Mouse (Mus musculus): Measurements from ENCODE around the gene Ckap2l. TPM values are rescaled to one million over a fixed set of nuclear protein-coding genes. Genes with fewer than 3 reads are reported as not detected.

Gene Ckap2l
- polyA plus RNA-seq, 1 experiment, result 47.7 TPM

GRCm38 (mm10) chr2:129269161-129269643, 27.8 kb downstream of the Ckap2l start:
- Histone ChIP-seq H3K36me3 (replicated peaks; ENCODE audit: low read length) (peaks cover 84% of the 10 kb centered on the region), H3K4me3 (replicated peaks) (no peak overlapping the region), H3K4me1 (peaks cover 27% of the 10 kb centered on the region), H3K9me3 (peaks cover 3% of the 10 kb centered on the region; the same call in 1 of the 2 replicates), H3K27me3 (replicated peaks) (no peaks in the 10 kb centered on the region)
- TF ChIP-seq GATA1 (IDR thresholded peaks at IDR 0.05; ENCODE audit: borderline replicate concordance, low read length) (no peak), FLI1 (IDR thresholded peaks at IDR 0.05; ENCODE audit: low read length) (no peak)

GRCm38 (mm10) chr2:129267738-129268137, 29.3 kb downstream of the Ckap2l start:
- Histone ChIP-seq H3K4me3 (replicated peaks) (no peak overlapping the region), H3K4me1 (peaks cover 34% of the 10 kb centered on the region), H3K9me3 (peaks cover 3% of the 10 kb centered on the region; the same call in 1 of the 2 replicates), H3K27me3 (replicated peaks) (no peaks in the 10 kb centered on the region), H3K36me3 (replicated peaks; ENCODE audit: low read length) (peaks cover 69% of the 10 kb centered on the region)
- no peak for TF ChIP-seq GATA1 (IDR thresholded peaks at IDR 0.05; ENCODE audit: borderline replicate concordance, low read length)
- TF ChIP-seq FLI1 (IDR thresholded peaks at IDR 0.05; ENCODE audit: low read length), result no peak

- Histone ChIP-seq H3K4me1 (peaks cover 49% of the 10 kb centered on the region), H3K27me3 (replicated peaks) (no peaks in the 10 kb centered on the region), H3K36me3 (replicated peaks; ENCODE audit: low read length) (peaks cover 49% of the 10 kb centered on the region), H3K9me3 (peaks cover 3% of the 10 kb centered on the region; the same call in 1 of the 2 replicates), H3K4me3 (replicated peaks) (peak overlapping the region; percentile 23)
- TF ChIP-seq FLI1 (IDR thresholded peaks at IDR 0.05; ENCODE audit: low read length) (no peak), GATA1 (IDR thresholded peaks at IDR 0.05; ENCODE audit: borderline replicate concordance, low read length) (no peak)
Measured at GRCm38 (mm10) chr2:129265316-129265715, 31.7 kb downstream of the Ckap2l start.

- TF ChIP-seq FLI1 (IDR thresholded peaks at IDR 0.05; ENCODE audit: low read length) (no peak), GATA1 (IDR thresholded peaks at IDR 0.05; ENCODE audit: borderline replicate concordance, low read length) (no peak)
- H3K27me3 ChIP-seq (replicated peaks), result peaks cover 2% of the 10 kb centered on the region
- peaks cover 3% of the 10 kb centered on the region; the same call in 1 of the 2 replicates for H3K9me3 ChIP-seq
- H3K4me3 ChIP-seq (replicated peaks), result no peak overlapping the region
- peaks cover 71% of the 10 kb centered on the region for H3K4me1 ChIP-seq
- H3K36me3 ChIP-seq (replicated peaks; ENCODE audit: low read length), result peaks cover 26% of the 10 kb centered on the region
Measured at GRCm38 (mm10) chr2:129263073-129263472, 33.9 kb downstream of the Ckap2l start.

- peaks cover 81% of the 10 kb centered on the region for H3K4me1 ChIP-seq
- peak overlapping the region; percentile 82 for H3K4me3 ChIP-seq (replicated peaks)
- peaks cover 2% of the 10 kb centered on the region for H3K27me3 ChIP-seq (replicated peaks)
- H3K36me3 ChIP-seq (replicated peaks; ENCODE audit: low read length), result peaks cover 8% of the 10 kb centered on the region
- 0 out of 2 replicates have a peak, but pooled peaks cover under 1% of the 10 kb centered on the region for H3K9me3 ChIP-seq
- TF ChIP-seq FLI1 (IDR thresholded peaks at IDR 0.05; ENCODE audit: low read length) (no peak), GATA1 (IDR thresholded peaks at IDR 0.05; ENCODE audit: borderline replicate concordance, low read length) (no peak)
Measured at GRCm38 (mm10) chr2:129261151-129261794, 35.7 kb downstream of the Ckap2l start.

- Histone ChIP-seq H3K27me3 (replicated peaks) (peaks cover 2% of the 10 kb centered on the region), H3K4me1 (peaks cover 87% of the 10 kb centered on the region), H3K4me3 (replicated peaks) (peak overlapping the region; percentile 77), H3K9me3 (no peaks in the 10 kb centered on the region), H3K36me3 (replicated peaks; ENCODE audit: low read length) (peaks cover 5% of the 10 kb centered on the region)
- TF ChIP-seq FLI1 (IDR thresholded peaks at IDR 0.05; ENCODE audit: low read length) (no peak), GATA1 (IDR thresholded peaks at IDR 0.05; ENCODE audit: borderline replicate concordance, low read length) (no peak)
Measured at GRCm38 (mm10) chr2:129260646-129261045, 36.4 kb downstream of the Ckap2l start.

- peak overlapping the region; percentile 56 for H3K4me3 ChIP-seq (replicated peaks)
- H3K27me3 ChIP-seq (replicated peaks), result peaks cover 2% of the 10 kb centered on the region
- no peaks in the 10 kb centered on the region for H3K36me3 ChIP-seq (replicated peaks; ENCODE audit: low read length)
- H3K9me3 ChIP-seq, result no peaks in the 10 kb centered on the region
- TF ChIP-seq GATA1 (IDR thresholded peaks at IDR 0.05; ENCODE audit: borderline replicate concordance, low read length) (no peak), FLI1 (IDR thresholded peaks at IDR 0.05; ENCODE audit: low read length) (no peak)
- H3K4me1 ChIP-seq, result peaks cover 77% of the 10 kb centered on the region
Measured at GRCm38 (mm10) chr2:129258475-129259211, 38.4 kb downstream of the Ckap2l start.

- H3K9me3 ChIP-seq, result no peaks in the 10 kb centered on the region
- H3K4me1 ChIP-seq, result peaks cover 74% of the 10 kb centered on the region
- peaks cover 2% of the 10 kb centered on the region for H3K27me3 ChIP-seq (replicated peaks)
- TF ChIP-seq GATA1 (IDR thresholded peaks at IDR 0.05; ENCODE audit: borderline replicate concordance, low read length) (no peak), FLI1 (IDR thresholded peaks at IDR 0.05; ENCODE audit: low read length) (no peak)
- no peak overlapping the region for H3K4me3 ChIP-seq (replicated peaks)
- no peaks in the 10 kb centered on the region for H3K36me3 ChIP-seq (replicated peaks; ENCODE audit: low read length)
Measured at GRCm38 (mm10) chr2:129258056-129258455, 39.0 kb downstream of the Ckap2l start.

- TF ChIP-seq GATA1 (IDR thresholded peaks at IDR 0.05; ENCODE audit: borderline replicate concordance, low read length), result no peak
- TF ChIP-seq FLI1 (IDR thresholded peaks at IDR 0.05; ENCODE audit: low read length), result no peak
- H3K27me3 ChIP-seq (replicated peaks), result peaks cover 6% of the 10 kb centered on the region
Measured at GRCm38 (mm10) chr2:129256006-129256405, 41.0 kb downstream of the Ckap2l start.

GRCm38 (mm10) chr2:129254076-129254475, 42.9 kb downstream of the Ckap2l start:
- peaks cover 4% of the 10 kb centered on the region for H3K27me3 ChIP-seq (replicated peaks)
- H3K9me3 ChIP-seq, result no peaks in the 10 kb centered on the region
- H3K4me1 ChIP-seq, result peaks cover 50% of the 10 kb centered on the region
- TF ChIP-seq GATA1 (IDR thresholded peaks at IDR 0.05; ENCODE audit: borderline replicate concordance, low read length) (no peak), FLI1 (IDR thresholded peaks at IDR 0.05; ENCODE audit: low read length) (no peak)
- H3K36me3 ChIP-seq (replicated peaks; ENCODE audit: low read length), result no peaks in the 10 kb centered on the region
- no peak overlapping the region for H3K4me3 ChIP-seq (replicated peaks)

More at GRCm38 (mm10) chr2:129256006-129256405, 41.0 kb downstream of the Ckap2l start:
- H3K4me3 ChIP-seq (replicated peaks), result no peak overlapping the region
- H3K4me1 ChIP-seq, result peaks cover 67% of the 10 kb centered on the region
- no peaks in the 10 kb centered on the region for H3K36me3 ChIP-seq (replicated peaks; ENCODE audit: low read length)
- no peaks in the 10 kb centered on the region for H3K9me3 ChIP-seq
